Mouse (Mus musculus) c-Kit-negative CD71-positive TER-119-positive erythroid progenitor cells, embryonic 14.5 days (primary cell): ENCODE results near the gene Cacna2d1.

Experiments used
- DNase-seq: peaks from one replicate; pipeline ENCODE4 v3.0.0-alpha.2; 2013; ENCODE audit warnings: low read depth, low spot score

Gene Cacna2d1

DNA sequence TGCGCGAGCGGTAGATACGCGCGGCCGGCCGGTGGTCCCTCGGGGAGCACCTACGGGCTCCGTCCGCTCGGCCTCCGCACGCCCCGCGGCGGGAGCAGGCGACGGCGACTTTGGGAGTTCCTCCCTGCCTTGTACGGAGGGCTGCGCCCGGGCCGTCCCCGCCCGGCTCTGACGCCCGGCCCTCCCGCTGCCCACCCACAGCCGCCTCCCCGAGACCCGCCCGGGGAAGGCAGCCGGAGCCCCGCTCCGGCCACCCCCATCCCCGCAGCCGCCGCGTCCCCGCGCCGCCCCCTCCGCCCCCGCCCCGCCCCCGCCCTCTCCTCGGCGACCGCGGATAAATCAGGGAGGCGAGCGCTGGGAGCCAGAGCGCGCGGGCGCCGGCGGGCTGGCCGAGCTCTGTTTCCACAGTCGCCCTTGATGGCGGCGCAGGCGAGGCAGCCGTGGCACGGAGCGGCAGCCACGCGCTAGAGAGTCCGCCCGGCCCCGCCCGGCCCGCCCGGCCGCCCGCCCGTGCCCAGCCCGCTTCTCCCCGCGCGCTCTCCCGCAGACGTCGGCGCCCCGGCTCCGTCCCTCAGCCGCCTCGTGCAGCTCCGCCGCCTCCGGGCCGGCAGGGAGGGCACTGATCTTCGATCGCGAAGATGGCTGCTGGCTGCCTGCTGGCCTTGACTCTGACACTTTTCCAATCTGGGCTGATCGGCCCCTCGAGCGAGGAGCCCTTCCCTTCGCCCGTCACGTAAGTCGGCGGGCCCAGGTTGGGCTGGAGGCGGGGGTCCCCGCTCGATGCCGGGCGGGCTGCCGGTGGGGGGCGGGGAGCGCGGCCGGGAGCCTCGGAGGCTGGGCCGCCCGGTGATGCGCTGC is at the start of gene Cacna2d1:
TSS of gene Cacna2d1 (plus strand) at position 316 of the 858 bp plus-strand sequence.
- no peak for DNase-seq

DNA sequence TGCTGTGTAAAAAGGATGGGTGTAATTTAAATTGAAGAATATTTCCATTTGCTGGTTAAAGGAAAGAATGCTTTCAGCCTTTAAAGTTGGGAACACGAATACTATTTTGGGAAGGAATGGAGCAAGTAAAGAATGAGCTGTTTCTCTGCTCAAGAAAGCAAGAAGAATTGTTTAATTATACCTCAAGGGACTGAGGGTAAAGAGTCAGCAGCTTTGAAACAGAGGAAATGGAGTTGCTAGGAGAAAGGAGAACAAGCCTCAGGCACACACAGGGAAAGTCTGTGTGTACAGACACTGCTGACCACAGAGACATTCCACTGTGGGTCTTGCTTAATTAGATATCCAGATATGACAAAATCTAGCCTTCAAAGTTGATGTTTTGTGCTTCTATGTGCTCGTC is 39.4 kb upstream of the Cacna2d1 start:
- no peak for DNase-seq

DNA sequence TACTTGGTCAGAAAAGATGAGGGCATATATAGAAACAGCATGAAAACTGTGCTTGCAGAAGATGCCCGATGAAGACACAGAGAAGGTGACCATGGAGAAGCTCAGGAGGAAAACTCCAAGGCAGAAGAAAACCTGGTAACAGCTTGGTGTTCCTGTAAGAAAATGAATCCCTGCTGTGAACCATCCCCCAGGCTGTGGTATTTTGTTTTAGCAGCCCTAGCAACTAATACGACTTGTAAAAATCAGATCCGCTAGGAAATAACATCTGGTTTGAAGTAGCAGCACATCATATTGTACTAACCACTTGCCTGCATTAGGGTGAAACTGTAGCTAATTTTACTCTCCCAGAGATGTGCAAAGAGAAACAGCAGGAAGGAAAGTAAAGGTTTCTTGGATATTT is 37.8 kb upstream of the Cacna2d1 start:
- DNase-seq = no peak

DNA sequence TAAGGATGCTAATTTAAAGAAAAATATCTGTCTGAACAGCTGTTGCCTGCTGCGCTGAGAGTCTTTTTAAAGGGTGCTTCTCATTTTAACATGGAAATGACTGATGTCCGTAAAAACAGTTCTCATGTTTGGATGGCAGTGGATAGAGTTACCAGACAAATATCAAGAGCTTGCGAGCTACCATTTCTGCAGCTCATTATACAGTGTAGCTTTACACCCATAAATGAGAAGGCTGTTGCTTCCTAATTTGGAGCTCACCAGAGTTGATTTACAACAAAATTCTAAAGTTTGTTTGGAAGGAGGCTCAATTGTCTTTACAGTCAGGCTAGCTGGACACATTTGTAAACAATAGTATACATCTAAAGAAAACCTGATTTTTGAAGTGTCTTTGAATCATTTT is 28.0 kb upstream of the Cacna2d1 start:
- DNase-seq = no peak

DNA sequence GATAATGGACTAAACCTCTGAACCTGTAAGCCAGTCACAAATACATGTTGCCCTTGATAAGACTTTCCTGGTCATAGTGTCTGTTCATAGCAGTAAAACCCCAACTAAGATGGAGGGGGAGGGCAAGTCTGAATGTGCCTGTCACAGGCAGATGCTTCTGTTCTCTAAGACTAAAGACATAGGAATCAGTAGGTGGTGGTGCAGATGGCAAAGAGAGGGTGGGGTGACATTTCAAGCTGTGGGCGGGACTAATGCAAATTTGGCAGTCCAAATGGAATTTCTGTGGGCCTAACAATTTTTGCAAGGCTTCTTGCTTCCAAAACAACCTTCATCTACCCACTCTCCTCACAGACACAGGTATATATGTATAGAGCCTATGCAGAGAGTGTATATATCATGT is 19.6 kb upstream of the Cacna2d1 start:
- DNase-seq = no peak

DNA sequence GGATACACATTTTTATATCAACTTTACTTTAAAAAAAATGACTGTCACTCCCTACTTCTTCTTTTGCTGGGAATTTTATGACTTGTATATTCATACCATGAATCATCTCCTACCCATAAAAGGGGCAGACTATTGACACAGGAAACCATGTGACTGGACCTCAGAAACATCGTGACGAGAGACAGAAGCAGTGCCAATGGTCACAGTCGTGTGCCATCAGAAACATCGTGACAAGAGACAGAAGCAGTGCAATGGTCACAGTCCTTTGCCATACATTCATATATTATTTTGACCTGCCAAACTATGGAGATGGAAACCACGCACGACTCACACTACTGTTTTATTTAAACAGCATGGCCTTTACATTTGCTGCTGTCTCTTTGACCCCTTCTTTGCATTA is 6.0 kb upstream of the Cacna2d1 start:
- no peak for DNase-seq

DNA sequence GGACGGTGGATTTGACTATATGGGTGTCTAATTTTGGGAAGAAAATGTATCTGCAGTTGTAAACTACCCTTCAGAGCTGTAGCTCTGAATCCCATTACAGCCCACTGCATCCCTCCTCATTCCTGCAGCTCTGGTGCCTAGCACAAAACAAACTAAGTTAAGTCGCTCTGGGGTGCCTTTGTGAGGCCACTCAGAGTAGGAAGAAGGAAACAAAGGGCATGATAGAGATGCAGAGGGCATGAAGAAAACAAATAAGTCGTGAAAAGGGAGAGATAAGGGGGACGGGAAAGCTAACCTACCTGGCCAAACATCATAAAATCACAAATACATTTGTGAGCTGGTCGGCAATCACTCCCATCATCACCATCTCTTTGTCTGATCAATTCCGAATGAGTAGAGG is 1.5 kb upstream of the Cacna2d1 start:
- no peak for DNase-seq

DNA sequence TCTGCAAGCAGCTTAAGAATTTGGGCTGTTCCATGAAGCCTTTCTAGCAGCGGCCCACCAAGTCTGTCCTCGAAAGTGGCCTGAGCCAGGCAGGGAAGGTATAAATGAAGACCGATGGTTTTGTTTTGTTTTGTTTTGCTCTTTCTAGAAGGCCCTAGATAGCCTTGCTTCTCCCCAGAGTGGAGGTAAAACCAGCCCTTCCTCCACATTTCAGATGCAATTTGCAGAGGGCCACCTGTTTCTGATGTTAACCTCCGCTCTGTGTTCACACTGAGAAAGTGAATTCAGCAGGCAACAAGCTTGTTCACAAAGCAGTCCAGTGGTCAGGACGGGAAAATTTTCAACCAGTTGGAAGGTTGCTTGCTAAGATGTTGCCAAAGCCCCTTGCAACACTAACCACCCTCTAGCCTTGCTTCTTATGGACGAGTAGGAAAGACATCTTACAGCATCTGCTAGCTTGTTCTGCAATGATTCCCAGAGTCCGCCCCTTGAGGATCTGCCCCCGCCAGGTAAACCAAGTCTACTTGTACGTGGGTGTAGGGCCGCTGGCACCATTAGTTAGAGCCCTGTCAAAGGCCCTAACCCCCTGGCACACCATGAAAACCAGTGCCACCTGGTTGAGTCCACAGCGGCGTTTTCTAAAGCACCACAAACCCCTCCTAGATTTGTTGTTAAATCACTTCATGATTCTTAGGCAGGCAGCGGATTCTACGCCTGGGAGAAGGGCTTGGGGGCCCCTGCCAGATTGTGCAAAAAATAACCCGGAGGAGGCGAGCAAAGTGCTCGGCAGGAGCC is 713 bp upstream of the Cacna2d1 start:
- DNase-seq = no peak

DNA sequence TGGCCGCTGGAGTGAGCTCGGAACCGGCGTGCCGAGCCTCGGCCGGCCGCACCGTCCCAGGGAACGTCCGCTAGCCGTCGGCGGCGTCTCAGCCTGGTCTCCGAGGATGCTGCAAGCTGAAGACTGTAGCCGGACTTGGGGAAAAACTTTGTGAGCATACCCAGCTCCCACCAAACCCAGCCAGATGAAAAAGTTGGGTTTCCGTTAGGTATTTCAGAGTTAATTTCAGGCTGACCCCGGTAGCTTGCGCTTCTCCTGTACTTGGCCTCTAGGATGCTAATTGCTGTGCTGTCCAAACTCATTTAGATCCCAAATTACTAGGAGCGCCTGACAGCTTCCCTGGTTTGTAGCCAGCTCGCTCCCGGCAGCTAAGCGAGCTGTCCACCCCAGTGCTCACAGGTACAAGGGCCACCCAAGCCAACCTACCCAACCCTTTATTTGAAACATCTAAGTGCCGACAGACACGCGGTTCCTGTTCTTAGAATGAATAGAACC is 790 bp downstream of the Cacna2d1 start:
- DNase-seq = no peak

DNA sequence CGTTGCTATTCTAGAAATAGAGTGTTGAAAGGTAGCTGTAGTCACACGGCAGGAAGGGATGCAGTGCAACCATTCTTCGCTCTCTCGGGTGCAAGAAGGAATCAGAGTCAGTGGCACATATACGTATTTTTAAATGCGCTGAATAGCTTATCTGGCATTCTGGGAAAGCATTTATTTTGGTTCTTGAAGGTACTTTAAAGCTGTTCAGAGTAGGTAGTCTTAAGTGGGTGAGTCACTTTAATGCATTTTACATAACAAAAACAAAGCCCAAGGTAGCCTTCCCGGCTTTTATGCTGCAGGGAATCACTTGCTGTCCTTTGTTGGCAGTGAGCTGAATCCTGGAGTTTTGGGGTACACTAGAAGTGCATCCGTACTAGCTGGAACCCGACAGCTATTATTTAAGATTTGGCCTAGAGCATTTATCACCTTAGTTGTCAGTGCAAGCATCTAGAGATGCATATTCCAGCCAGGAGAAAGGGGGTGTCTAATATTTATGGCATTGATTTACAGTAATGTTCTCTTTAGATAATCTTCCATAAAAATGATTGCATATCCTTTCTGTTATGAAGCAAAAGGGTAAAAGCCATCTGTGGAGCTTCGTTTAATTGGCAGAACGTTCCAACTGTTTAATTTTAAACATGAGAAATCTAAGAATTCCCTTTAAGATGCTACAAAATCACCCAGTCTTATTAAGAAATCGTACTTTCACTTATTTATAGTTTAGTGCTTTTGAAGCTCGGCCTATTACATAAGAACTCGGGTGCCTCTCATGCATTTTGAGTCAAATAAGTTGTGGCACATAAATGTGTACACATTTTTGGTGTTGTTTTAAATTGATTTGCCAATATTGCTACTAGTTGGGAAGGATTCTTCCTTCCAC is 1.6 kb downstream of the Cacna2d1 start:
- DNase-seq = no peak

DNA sequence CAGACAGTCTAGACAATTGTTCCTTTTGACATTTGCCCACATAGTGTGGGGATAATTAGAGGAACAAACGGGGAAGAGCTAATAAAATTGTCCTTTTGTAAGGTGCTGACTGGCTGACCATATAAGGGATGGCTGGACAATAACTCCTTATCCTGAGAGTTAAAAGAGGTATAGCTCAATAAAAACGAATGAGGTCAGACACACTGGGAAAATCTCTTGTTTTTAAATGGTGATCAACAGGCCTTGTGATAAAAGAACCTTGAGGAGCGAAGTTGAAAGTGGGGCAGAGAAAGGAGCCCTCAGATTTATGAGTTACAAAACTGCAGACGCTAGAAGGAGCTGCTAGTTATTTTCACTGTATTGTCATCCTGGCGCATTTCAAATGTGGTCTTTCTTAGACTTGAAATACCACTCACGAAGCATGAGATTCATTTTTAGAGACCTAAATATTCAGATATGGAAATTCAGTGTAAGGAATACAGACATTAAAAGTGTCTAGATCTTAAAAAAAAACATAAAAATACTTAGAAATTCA is 6.8 kb downstream of the Cacna2d1 start:
- DNase-seq = no peak

DNA sequence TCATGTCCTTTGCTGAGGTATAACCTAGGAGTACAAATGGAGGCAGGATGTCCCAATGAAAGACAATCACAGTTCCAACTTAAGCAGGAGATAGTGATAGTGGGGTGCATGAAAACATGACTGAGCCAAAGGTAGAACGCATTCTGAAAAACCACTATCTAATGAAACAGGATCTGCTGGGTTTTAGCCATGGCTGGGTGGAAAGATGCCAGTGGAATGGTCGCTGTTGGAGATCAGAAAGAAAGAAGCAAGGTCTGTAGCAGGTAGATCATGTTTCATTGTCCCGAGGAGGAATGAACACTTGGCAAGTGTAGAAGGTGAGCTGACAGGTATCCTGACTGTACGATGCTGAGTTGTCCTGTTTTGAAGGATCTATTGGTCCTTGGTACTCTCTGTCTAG is 7.6 kb downstream of the Cacna2d1 start:
- DNase-seq = no peak

DNA sequence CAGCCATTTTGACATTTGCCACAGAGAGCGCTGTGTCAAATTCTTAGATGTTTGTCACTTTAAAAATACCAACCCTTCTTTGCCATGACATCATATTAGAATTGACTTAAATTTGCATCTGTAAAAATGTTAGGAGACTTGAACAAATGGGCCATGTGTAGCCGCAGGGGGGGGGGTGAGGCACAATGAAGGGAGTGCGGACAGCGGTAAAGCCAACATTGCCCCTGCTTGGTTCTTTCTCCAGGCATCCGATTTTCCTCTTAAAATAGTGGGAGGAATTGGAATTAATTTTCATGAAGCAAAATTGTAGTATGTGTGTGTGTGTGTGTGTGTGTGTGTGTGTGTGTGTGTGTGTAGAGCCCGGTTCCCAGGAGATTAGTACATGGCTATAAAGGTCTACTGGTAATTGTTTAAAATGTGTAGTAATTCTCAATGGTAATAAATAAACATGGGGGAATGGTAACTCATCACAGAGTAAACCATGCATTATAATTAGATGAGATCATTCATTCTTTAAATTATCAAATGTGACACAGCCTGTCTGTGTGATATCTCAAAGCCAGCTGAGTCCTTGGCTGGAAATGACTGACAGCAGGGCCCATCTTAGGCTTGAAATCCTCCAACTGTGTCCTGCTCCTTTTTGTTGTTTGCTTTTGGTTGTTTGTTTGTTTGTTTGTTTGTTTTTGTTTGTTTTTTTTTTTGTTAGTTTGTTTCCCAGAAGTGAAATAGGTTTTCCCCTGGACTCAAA is 14.0 kb downstream of the Cacna2d1 start:
- no peak for DNase-seq

DNA sequence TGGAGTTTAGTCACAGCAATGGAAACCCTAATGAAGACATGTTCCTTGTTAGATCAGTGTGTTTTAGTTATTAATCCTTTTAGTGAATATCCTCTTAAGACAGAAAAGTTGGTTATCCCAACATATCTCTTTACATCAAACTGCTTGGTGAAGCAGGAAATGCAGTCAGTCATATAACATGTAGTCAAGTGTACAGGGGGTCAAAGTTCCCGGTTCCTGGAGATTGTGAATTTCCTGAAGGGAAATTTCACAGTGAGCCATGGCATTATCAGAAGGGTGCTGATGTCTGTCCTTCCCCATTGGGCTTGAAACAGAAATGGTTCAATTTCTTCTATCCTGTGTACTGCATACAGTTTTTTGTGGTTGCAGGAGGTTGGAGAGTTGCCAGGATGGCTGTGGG is 25.3 kb downstream of the Cacna2d1 start:
- DNase-seq = no peak

DNA sequence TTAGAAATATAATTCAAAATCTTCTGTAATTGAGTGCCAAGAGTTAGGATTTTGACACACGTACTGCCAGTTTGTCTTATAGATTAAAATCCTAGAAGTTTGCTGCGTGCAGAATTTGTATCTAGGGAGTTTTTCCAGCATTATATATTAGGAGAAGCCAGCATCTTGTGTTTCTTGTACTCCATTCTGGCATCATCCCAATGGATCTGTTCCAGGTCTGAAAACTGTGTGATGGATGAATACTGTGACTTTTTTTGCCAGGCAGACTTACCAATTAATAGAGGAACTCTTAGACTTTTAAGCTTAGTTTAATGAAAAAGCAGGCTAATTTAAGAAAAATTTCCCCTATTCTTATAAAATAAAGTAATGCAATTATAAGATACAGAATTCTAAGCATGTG is 27.4 kb downstream of the Cacna2d1 start:
- DNase-seq = no peak

DNA sequence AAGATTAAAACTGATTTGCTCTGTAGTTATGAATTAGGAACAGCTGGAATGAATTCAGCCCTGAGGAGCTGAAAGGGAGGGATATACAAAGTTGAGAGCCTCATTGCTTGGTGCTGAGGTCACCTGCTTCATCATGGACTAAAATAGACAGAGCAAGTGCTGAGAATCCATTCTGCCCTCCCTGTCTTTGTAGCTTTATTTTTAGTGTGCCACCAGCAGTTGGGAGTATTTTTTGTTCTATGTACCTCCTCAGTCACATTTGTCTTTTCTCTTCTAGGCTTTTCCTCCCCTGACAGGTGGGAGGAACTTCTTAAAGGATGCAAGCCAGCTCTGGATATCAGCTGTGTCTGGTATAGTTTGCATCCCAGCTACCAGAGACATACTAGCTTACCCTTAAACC is 32.4 kb downstream of the Cacna2d1 start:
- DNase-seq = no peak

DNA sequence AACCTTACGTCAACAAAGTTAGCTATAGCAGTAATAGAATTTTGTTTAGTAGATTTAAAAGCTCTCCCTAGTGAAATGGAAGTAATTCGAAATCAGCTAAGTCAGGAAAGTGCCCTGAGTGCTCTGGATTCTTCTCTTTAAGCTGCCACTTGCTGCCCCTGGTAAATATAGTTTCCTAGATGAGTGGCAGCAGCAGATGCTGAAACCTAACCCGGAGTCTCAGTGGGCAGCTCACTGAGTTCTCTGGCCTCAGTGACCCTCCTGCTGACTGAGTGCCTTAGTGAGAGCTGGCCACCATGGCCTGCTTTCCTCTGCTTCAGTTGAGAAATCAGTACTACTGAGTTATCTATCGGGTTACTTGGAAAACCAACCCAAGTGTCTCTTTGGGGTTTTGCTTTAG is 37.3 kb downstream of the Cacna2d1 start:
- no peak for DNase-seq

DNA sequence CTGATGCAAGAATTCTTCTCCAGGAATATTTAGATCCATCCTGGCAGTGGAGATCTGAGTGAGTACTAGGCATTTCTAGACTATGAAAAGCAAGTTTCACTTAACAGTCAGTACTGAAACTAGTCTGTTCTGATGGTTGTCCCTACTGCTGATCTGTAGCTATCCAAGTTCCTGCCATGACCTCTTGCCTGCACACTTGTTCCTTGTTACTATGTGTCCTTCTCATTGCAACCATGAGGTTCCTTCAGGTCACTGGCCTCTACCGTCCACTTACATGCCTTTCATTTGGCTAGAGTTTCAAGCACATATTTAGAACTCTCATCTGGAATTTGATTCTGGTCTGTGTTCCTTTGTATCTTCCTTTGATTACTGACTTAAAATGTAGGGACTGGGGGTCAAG is 37.9 kb downstream of the Cacna2d1 start:
- no peak for DNase-seq

DNA sequence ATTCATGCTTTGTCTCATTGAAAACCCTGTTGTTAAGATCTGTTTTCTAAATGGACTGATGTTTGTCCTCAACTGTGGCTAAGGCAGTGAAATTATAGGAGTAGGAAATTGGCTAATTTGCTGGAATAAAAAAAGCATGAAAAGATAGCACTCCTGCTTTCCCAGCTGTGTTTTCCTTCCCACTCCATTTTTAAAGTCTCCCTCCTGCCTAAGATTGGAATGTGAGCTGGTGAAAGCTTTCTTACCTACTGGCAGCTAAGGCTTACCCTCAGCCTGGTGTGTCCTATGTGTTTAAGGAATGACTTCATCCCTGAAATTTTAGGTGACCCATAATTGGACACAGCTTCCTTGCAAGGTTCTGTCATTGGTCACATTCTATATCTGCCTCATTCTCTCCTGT is 40.2 kb downstream of the Cacna2d1 start:
- no peak for DNase-seq

DNA sequence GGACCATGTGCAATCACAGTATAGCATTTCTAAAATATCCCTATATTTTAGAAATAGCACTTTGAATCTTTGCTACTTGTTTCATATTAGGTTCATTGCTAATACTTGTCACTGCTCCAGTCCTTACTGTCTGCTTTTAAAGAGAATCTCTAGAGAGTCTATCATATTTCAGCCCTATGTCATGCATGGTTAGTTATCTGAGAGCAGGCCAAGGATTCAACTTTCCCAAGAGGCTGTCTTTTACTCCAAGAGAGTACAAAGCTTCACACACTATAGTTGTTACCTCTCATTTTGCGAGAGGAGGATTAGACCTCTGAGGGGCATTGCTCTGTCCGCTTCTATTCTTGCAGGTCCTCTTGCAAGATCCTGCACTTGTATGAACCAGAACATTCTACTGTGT is 44.7 kb downstream of the Cacna2d1 start:
- DNase-seq = no peak

DNA sequence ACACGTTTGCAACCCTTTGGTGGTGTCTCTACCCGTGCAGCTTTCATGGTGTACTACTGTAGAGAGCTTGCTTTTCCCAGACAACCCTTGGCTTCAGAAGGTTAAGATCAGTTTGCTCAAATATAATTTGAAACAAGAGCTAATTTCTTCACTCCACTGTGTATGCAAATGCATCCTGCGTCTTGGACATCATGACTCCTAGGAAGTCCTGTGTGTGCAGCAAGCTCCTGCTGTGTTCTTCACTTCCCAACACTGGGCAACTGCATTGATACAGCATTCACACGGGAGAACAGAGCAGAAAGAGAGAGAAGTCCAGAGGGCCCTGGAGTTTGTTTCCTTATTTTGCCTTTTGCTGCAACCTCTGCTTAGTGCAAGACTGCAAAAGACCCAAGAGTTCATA is 48.1 kb downstream of the Cacna2d1 start:
- DNase-seq = no peak
